Mouse (Mus musculus): ENCODE results near the gene Dek. TPM values are rescaled to one million over a fixed set of nuclear protein-coding genes. Genes with fewer than 3 reads are reported as not detected.

Gene Dek
- polyA plus RNA-seq, 1 experiment from 2014 or later = 419 TPM

- H3K27me3 ChIP-seq = no peaks in the 10 kb centered on the region
- H3K9me3 ChIP-seq = no peaks in the 10 kb centered on the region
- WGBS = 1% methylated on average over 45 of the region's 45 CpGs
- peaks cover 6% of the 10 kb centered on the region for H3K36me3 ChIP-seq (replicated peaks)
- ATAC-seq (ENCODE audit: low FRiP score) = peak; percentile 3; the same call in 1 of the 2 replicates
- peak overlapping the region; percentile 81 for H3K9ac ChIP-seq
- H3K4me2 ChIP-seq = peak overlapping the region; percentile 100
- H3K27ac ChIP-seq = peak overlapping the region; percentile 78
- H3K4me1 ChIP-seq = peaks cover 15% of the 10 kb centered on the region
- H3K4me3 ChIP-seq (replicated peaks) = peak overlapping the region; percentile 85
These were observed 62.0 kb downstream of the Dek start for GRCm38 (mm10) chr13:47043833-47044616.

DNA sequence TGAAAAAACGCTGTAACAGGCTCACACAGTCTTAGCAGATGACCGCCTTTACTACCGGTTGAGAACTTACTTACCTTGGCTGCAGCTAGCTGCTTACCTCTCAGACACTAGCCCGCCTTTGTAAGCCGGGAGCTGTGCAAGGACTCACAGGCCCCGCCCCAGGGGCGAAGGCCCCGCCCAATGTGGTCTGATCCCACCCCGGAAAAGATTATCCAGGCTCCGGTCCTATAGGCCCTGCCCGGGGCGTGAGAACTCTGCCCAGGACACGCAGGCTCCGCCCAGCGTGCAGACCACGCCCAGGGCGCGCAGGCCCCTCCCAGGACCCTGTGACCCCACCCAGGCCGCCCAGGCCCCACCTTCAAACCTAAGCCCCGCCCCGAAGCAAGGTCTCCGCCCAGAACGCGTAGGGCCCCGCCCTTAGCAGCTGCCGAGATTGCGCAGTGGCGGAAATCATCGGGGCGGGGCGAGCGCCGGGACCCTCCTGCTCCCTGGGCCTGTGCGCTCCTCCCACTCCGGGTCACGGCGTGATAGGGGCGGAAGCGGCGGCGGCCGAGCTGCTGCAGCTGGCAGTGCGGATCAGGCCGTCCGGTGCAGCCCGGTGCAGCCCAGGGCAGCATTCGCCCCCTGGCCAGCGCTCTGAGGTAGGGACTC lies 62.8 kb downstream of the Dek start, which contains the start of gene Kdm1b:
Kdm1b (plus strand) TSS at position 470 of the 651 bp plus-strand sequence.
- under 1% methylated on average over 45 of the region's 48 CpGs for WGBS
- ATAC-seq (ENCODE audit: low FRiP score) = peak; percentile 96

DNA sequence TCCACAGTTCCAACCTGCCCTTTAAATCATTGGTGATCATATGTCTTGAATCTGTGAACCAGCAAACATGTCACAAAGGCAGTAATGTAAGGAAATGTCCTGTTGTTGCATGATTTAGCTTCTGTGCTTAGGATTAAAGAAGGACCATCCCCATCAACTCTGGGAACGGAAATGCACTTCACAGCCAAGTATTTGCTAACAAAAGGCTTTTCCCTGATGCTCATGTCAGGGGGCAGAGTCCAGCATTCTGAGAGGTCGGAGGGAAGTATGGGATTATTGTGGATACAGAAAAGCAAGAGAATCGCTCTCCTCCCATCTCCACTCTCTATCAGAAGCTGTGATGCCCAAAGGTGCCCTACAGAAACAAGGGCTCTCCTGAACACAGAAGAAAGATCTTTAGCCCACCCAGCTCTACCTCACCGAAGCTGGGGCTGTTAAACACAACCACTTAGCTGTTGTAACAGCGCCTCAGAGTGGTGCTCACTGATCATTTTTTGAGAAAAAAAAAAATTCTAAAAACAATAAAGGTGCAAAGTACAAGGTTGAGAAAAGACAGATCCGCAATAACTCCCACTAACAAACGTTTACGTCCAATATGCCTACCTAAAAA lies 63.9 kb downstream of the Dek start:
- H3K4me2 ChIP-seq = peak overlapping the region; percentile 100
- peaks cover 15% of the 10 kb centered on the region for H3K4me1 ChIP-seq
- peak overlapping the region; percentile 85 for H3K4me3 ChIP-seq (replicated peaks)
- peak overlapping the region; percentile 27; the same call in 1 of the 2 replicates for H3K27ac ChIP-seq
- H3K9ac ChIP-seq = peak overlapping the region; percentile 45; the same call in 1 of the 2 replicates
- no peak for ATAC-seq (ENCODE audit: low FRiP score)
- WGBS = 51% methylated on average over 8 of the region's 8 CpGs
- H3K36me3 ChIP-seq (replicated peaks) = no peaks in the 10 kb centered on the region
- no peaks in the 10 kb centered on the region for H3K27me3 ChIP-seq
- no peaks in the 10 kb centered on the region for H3K9me3 ChIP-seq

More for the DNA sequence above, 62.8 kb downstream of the Dek start, which contains the start of gene Kdm1b:
- H3K36me3 ChIP-seq (replicated peaks) = no peaks in the 10 kb centered on the region
- H3K4me3 ChIP-seq (replicated peaks) = peak within 1 kb of the TSS; percentile 85
- H3K9me3 ChIP-seq = no peaks in the 10 kb centered on the region
- H3K4me1 ChIP-seq = peaks cover 15% of the 10 kb centered on the region
- peak within 1 kb of the TSS; percentile 81 for H3K9ac ChIP-seq
- H3K4me2 ChIP-seq = peak within 1 kb of the TSS; percentile 100
- peak within 1 kb of the TSS; percentile 78 for H3K27ac ChIP-seq
- H3K27me3 ChIP-seq = no peaks in the 10 kb centered on the region

DNA sequence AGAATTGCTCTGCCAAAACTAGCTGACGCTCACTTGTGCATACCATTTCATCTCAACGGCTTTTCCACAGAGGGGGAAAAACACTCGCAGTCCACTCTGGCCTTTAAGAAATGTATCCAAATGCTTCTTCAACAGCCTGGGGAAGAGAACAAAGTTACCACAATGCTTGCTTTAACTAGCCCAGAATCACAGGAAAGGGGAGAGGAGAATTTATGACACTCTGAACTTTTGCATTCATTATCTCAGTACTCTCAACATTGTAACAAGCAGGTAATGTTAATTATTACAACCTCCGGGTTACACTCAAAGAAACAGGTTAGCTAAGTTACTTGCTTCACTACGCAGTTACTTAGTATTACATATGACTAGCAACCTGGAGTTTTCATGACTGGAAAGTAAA lies 65.9 kb downstream of the Dek start:
- WGBS = 92% methylated on average over 5 of the region's 5 CpGs

GRCm38 (mm10) chr13:47037946-47038345 lies 68.1 kb downstream of the Dek start:
- no peak overlapping the region for H3K4me3 ChIP-seq (replicated peaks)
- H3K9ac ChIP-seq = no peak overlapping the region
- no peak overlapping the region for H3K27ac ChIP-seq
- no peaks in the 10 kb centered on the region for H3K27me3 ChIP-seq
- no peak overlapping the region for H3K4me2 ChIP-seq
- peaks cover 4% of the 10 kb centered on the region; the same call in 1 of the 2 replicates for H3K4me1 ChIP-seq
- no peak for ATAC-seq (ENCODE audit: low FRiP score)
- 0 out of 2 replicates have a peak, but pooled peaks cover 4% of the 10 kb centered on the region for H3K36me3 ChIP-seq (replicated peaks)
- H3K9me3 ChIP-seq = no peaks in the 10 kb centered on the region
- 85% methylated on average over 6 of the region's 6 CpGs for WGBS

More for the DNA sequence above, 65.9 kb downstream of the Dek start:
- ATAC-seq (ENCODE audit: low FRiP score) = no peak
- Histone ChIP-seq H3K4me1 (peaks cover 15% of the 10 kb centered on the region), H3K4me3 (replicated peaks) (no peak overlapping the region), H3K9me3 (no peaks in the 10 kb centered on the region), H3K4me2 (no peak overlapping the region), H3K27me3 (no peaks in the 10 kb centered on the region), H3K27ac (no peak overlapping the region), H3K36me3 (replicated peaks) (no peaks in the 10 kb centered on the region), H3K9ac (no peak overlapping the region)

Other genes starting within 250 kb of the Dek start
- gene Kif13a, start 176.3 kb downstream of the Dek start, polyA plus RNA-seq (2016; fragmentation: Nextera tagmentation; extraction: Ambion mirVana) = 13.0 and 18.5 TPM in 2 replicates
- gene Nhlrc1, start 91.4 kb downstream of the Dek start, polyA plus RNA-seq (2016; fragmentation: Nextera tagmentation; extraction: Ambion mirVana) = 7.1 and 7.2 TPM in 2 replicates
- 22.9 and 23.9 TPM in 2 replicates for gene Kdm1b, start 62.7 kb downstream of the Dek start, polyA plus RNA-seq (2016; fragmentation: Nextera tagmentation; extraction: Ambion mirVana)
- 32.4 and 32.9 TPM in 2 replicates for gene Tpmt, start 61.5 kb downstream of the Dek start, polyA plus RNA-seq (2016; fragmentation: Nextera tagmentation; extraction: Ambion mirVana)
- 0.24 and 0.56 TPM in 2 replicates for gene Rnf144b, start 16.5 kb upstream of the Dek start, polyA plus RNA-seq (2016; fragmentation: Nextera tagmentation; extraction: Ambion mirVana)